Mouse (Mus musculus) ES-Bruce4 (cell line): ENCODE data around the gene Pfkp. TPM values are rescaled to one million over a fixed set of nuclear protein-coding genes. Genes with fewer than 3 reads are reported as not detected.
A peak's percentile ranks its signal among the peaks of the same experiment; 100 is the strongest.

Experiments
- H3K27ac ChIP-seq: 2 replicates; pipeline ENCODE4 v1.5.1; 2012; ENCODE audit warnings: low read length, inconsistent platforms; ENCODE audit not compliant: insufficient read depth
- H3K27me3 ChIP-seq: 2 replicates; pipeline ENCODE4 v1.6.1; 2012; ENCODE audit warnings: mild to moderate bottlenecking, low read length, inconsistent platforms; ENCODE audit not compliant: control insufficient read depth, poor library complexity, insufficient read depth, severe bottlenecking
- H3K36me3 ChIP-seq: 2 replicates; pipeline ENCODE4 v1.6.1; 2012; ENCODE audit warnings: inconsistent platforms, mild to moderate bottlenecking, low read length, moderate library complexity; ENCODE audit not compliant: control insufficient read depth, poor library complexity, insufficient read depth, severe bottlenecking
- H3K4me1 ChIP-seq: one replicate; pipeline ENCODE4 v1.8.1; 2011; ENCODE audit warnings: low read length; ENCODE audit not compliant: control insufficient read depth, insufficient read depth
- H3K4me3 ChIP-seq: 2 replicates; pipeline ENCODE4 v1.5.1; 2011; ENCODE audit warnings: low read depth, mild to moderate bottlenecking, low read length
- H3K9ac ChIP-seq: 2 replicates; pipeline ENCODE4 v1.6.1; 2012; ENCODE audit warnings: low read depth, mild to moderate bottlenecking, inconsistent platforms; ENCODE audit not compliant: poor library complexity, severe bottlenecking
- H3K9me3 ChIP-seq: replicated peaks from 2 replicates; pipeline ENCODE4 v1.6.1; 2012; ENCODE audit warnings: mild to moderate bottlenecking, low read length, inconsistent platforms; ENCODE audit not compliant: control insufficient read depth, poor library complexity, insufficient read depth, severe bottlenecking
- CTCF ChIP-seq: IDR thresholded peaks from one replicate; pipeline ENCODE4 v1.8.1; 2011; ENCODE audit warnings: low read depth, low read length
- EP300 ChIP-seq: IDR thresholded peaks from 2 replicates; pipeline ENCODE4 v1.6.1; 2011; ENCODE audit warnings: low read depth, low read length; ENCODE audit not compliant: insufficient read depth
- POLR2A ChIP-seq: IDR thresholded peaks from one replicate; pipeline ENCODE4 v1.8.1; 2011; ENCODE audit warnings: low read length; ENCODE audit not compliant: insufficient read depth
- polyA plus RNA-seq: library from polyadenylated mRNA; stranded (reverse); fragments of >200 nt; gene quantifications from 2 replicates; pipeline ENCODE4 v1.2.4, GENCODE M21; 2011; ENCODE audit warnings: low read depth; ENCODE audit not compliant: missing spikeins, insufficient read depth, insufficient read length

Gene Pfkp
- polyA plus RNA-seq, 1 experiment = 108 TPM

DNA sequence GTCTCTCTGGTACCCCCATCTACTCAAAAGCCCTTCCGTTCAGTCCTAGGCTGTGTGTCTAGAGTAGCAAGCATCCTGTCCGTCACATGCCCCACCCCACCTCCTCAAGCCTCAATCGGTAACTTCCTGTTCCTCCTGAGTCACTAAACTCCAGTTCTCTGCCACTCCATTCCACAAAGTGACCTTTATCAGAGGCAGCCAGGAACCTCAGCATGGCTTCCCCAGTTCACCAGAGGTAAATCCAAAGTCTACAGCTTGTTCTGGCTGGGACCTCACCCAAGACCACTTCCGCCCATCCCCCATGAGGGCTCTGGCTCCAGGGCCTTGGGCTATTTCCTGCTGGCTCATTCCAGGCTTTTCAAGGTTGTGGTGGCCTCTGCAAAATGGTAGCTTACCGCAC is 6.1 kb downstream of the Pfkp start:
- Histone ChIP-seq H3K9ac (no peak overlapping the region), H3K9me3 (peaks cover 4% of the 10 kb centered on the region; the same call in 1 of the 2 replicates), H3K27me3 (no peaks in the 10 kb centered on the region), H3K4me1 (peaks cover 3% of the 10 kb centered on the region), H3K27ac (peak overlapping the region; percentile 74), H3K36me3 (peaks cover 8% of the 10 kb centered on the region), H3K4me3 (no peak overlapping the region)
- peak; percentile 66 for TF ChIP-seq EP300
- TF ChIP-seq POLR2A = no peak

DNA sequence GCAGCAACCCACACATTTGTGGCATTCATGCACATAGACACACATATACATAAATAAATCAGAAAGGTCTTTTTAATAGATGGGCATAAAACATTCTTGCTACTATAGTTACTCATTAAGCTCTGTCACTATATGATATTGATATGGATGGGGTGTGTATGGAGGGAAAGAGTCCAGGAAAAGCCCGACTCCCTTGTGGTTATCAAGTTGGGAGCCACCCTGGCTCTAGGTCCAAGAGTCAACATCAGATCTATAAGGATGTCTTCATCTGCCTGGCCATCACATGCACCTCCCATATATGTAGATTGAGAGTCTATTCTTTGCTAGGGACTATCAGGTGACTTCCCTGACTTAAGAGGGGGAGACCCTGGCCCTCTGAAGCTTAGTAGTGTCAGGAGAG is 7.1 kb downstream of the Pfkp start:
- H3K4me1 ChIP-seq = peaks cover 3% of the 10 kb centered on the region
- TF ChIP-seq CTCF = no peak
- no peak for TF ChIP-seq POLR2A
- no peak for TF ChIP-seq EP300
- H3K27me3 ChIP-seq = no peaks in the 10 kb centered on the region
- peak overlapping the region; percentile 4; the same call in 1 of the 2 replicates for H3K27ac ChIP-seq
- peaks cover 4% of the 10 kb centered on the region; the same call in 1 of the 2 replicates for H3K9me3 ChIP-seq
- no peak overlapping the region for H3K4me3 ChIP-seq
- no peak overlapping the region for H3K9ac ChIP-seq
- peaks cover 8% of the 10 kb centered on the region for H3K36me3 ChIP-seq

DNA sequence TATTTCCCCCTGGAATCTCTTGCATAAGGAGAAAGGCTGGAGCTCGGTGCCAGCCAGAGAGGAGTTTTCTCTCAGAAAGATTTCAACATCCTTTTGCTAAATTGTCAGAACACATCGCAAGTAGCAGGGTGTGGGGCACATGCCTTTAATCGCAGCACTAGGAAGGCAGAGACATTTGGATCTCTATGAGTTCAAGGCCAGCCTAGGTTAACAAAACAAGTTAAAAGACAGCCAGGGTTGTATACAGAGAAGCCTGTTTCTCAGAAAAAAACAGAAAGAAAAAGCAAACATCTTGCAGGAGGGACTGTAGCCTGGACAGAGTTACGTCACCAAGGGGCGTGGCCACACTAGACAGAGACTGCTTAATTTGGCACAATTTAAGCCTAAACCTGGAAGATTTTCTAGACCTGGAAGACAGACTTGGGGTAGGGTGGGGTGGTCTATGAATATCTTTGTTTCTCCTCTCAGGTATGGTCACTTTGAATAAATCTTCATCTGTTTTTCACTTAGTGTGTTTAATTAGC is 9.0 kb downstream of the Pfkp start:
- TF ChIP-seq EP300 = no peak
- TF ChIP-seq CTCF = no peak
- Histone ChIP-seq H3K9me3 (peaks cover 4% of the 10 kb centered on the region; the same call in 1 of the 2 replicates), H3K4me1 (peaks cover 3% of the 10 kb centered on the region), H3K27me3 (no peaks in the 10 kb centered on the region), H3K36me3 (peaks cover 8% of the 10 kb centered on the region), H3K9ac (no peak overlapping the region), H3K4me3 (no peak overlapping the region), H3K27ac (peak overlapping the region; percentile 97)

DNA sequence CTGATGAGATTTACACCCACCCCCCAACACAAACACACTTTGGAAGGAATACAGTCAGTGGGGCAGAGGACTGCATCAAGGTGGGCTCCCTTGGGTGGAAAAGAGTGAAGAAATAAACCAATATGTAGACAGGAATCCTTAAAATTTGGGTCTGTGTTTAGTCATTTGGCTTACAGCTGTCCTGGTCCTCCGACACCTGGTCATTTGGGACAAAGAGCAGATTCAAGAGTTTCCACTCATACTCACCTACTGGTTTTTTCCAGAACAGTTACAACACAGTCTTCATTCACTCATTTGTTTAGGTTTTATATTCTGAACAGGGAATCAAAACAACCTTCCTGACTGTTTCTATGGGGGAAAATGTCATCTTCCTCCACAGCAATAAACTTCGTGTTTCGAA is 9.6 kb downstream of the Pfkp start:
- Histone ChIP-seq H3K4me1 (peaks cover 3% of the 10 kb centered on the region), H3K36me3 (peaks cover 8% of the 10 kb centered on the region), H3K4me3 (no peak overlapping the region), H3K9me3 (peaks cover 4% of the 10 kb centered on the region; the same call in 1 of the 2 replicates), H3K9ac (no peak overlapping the region), H3K27me3 (no peaks in the 10 kb centered on the region), H3K27ac (peak overlapping the region; percentile 97)
- no peak for TF ChIP-seq CTCF
- no peak for TF ChIP-seq EP300
- TF ChIP-seq POLR2A = no peak

DNA sequence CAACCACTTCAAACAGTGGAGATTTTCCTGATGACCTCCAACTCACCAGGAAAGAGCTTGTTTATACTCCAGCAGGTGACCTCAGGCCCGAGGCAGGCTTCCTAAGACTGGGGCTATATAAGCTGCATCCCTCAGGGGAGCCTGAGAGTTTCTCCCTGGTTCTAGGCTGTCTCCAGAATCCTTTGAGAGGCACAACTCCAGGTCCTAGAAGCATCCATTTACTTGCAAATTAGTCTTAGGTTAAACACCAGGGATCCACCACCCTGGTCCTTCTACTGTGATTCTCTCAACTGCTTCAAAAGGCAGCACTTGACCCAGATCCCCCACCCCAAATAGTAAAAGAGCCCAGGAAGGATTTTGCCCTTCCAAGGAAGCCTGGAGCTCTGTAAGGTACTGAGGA is 10.2 kb downstream of the Pfkp start:
- Histone ChIP-seq H3K27ac (peak overlapping the region; percentile 97), H3K4me1 (peaks cover 3% of the 10 kb centered on the region), H3K4me3 (no peak overlapping the region), H3K9ac (no peak overlapping the region), H3K36me3 (peaks cover 8% of the 10 kb centered on the region; the same call in 1 of the 2 replicates), H3K9me3 (peaks cover 4% of the 10 kb centered on the region; the same call in 1 of the 2 replicates), H3K27me3 (no peaks in the 10 kb centered on the region)
- TF ChIP-seq CTCF = no peak
- TF ChIP-seq EP300 = peak; percentile 71; the same call in 1 of the 2 replicates

DNA sequence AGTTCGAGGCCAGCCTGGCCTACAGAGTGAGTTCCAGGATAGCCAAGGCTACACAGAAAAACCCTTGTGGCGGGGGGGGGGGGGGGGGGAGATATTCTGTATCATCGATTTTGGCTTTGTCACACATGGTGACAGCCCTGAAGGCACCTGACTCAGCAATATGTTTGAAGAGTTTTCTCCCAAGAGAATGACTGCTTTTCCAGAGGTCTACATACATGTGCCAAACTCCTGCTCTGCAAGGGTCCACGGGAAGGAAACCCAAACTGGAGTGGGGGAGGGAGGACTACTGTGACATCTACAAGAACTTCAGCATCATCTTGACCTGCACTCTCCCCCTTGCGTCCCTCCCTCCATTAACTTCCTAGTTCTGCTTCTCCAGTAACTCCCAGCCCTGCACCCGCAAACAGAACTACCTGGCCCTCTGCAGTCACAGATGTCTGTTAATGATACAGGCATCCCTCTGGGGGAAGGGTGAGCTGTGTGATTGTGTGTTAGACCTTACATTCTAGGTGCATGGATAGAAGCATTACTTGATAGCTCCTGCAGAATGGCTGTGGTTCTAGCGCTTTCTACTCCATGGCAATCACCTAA is 10.9 kb downstream of the Pfkp start:
- H3K4me3 ChIP-seq = no peak overlapping the region
- peak overlapping the region; percentile 97 for H3K27ac ChIP-seq
- peaks cover 3% of the 10 kb centered on the region for H3K4me1 ChIP-seq
- peak overlapping the region; percentile 47; the same call in 1 of the 2 replicates for H3K9ac ChIP-seq
- H3K27me3 ChIP-seq = no peaks in the 10 kb centered on the region
- TF ChIP-seq EP300 (no peak), POLR2A (no peak), CTCF (no peak)
- peaks cover 4% of the 10 kb centered on the region; the same call in 1 of the 2 replicates for H3K9me3 ChIP-seq
- peaks cover 8% of the 10 kb centered on the region; the same call in 1 of the 2 replicates for H3K36me3 ChIP-seq
